Mouse (Mus musculus) stomach, postnatal 0 days (tissue): Measurements from ENCODE around the gene Hoxa5.

ENCODE experiments used
- CTCF ChIP-seq: IDR thresholded peaks from 2 replicates; pipeline ENCODE4 v1.5.1; 2016; ENCODE audit warnings: antibody characterized with exemption, low read depth, mild to moderate bottlenecking, moderate library complexity
- EP300 ChIP-seq: optimal IDR thresholded peaks from 2 replicates; pipeline ENCODE3; 2016; ENCODE audit warnings: antibody characterized with exemption

DNA sequence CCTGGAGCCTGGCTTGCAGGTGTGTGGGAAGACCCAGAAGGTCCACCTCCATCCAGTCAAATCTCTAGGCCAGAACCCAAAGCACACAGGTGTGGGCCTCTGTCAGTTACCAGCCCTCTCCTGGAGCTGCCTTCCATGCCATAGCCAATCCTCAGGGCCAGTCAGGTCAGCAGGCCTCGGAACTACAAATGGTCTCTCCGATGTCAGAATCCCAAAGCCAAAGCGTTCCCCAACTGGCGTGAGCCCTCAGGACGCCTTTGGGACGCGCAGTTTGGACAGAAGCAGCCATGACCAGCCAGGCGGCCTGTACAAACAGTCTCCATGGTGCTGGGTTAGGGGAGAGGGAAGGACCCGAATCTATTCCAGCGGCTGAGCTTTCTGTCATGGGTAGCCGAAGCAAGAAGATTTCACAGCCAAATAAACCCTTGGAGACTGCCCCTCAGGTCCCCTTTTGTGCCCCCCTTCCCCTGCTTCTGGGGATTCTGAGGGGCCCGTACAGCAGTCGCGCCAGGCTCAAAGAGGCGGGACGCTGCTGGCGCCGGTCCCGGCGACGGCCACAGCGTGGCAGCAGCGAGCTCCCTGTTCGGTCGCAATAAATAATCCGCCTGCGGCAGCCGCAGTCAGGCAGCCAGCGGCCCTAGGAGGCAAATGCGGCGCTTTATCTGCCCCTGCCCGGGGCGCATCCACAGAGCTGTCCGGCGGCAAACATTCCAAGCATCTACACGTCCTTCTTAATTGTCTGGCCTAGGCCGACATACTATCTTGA, 7.0 kb upstream of the Hoxa5 start:
- TF ChIP-seq CTCF (peak; percentile 84), EP300 (no peak)
